Mouse (Mus musculus) thymus, adult 2 months (tissue): ENCODE measurements around the gene Tnk2. TPM values are rescaled to one million over a fixed set of nuclear protein-coding genes. Genes with fewer than 3 reads are reported as not detected.

Experiments
- DNase-seq: peaks from one replicate; pipeline ENCODE4 v3.0.0; 2021
- H3K27ac ChIP-seq: fragments of 200-500 bp; 2 replicates; pipeline ENCODE4 v1.5.1; 2012; ENCODE audit warnings: low read length, control low read depth; ENCODE audit not compliant: control insufficient read depth, insufficient read depth
- H3K27me3 ChIP-seq: fragments of 200-500 bp; 2 replicates; pipeline ENCODE4 v1.6.1; 2012; ENCODE audit warnings: mild to moderate bottlenecking, low read length, moderate library complexity, mixed read lengths; ENCODE audit not compliant: control insufficient read depth, insufficient read depth
- H3K36me3 ChIP-seq: fragments of 200-500 bp; 2 replicates; pipeline ENCODE4 v1.6.1; 2012; ENCODE audit warnings: mild to moderate bottlenecking, low read length, moderate library complexity; ENCODE audit not compliant: control insufficient read depth, insufficient read depth
- H3K4me1 ChIP-seq: fragments of 200-500 bp; replicated peaks from 2 replicates; pipeline ENCODE4 v1.6.1; 2012; ENCODE audit warnings: low read length; ENCODE audit not compliant: control insufficient read depth, insufficient read depth
- H3K4me3 ChIP-seq: fragments of 200-500 bp; 2 replicates; pipeline ENCODE4 v1.5.1; 2012; ENCODE audit warnings: mild to moderate bottlenecking, low read length, control low read depth, moderate library complexity; ENCODE audit not compliant: control insufficient read depth, insufficient read depth
- CTCF ChIP-seq: fragments of 200-500 bp; IDR thresholded peaks from 2 replicates; pipeline ENCODE4 v1.5.1; 2012; ENCODE audit warnings: mild to moderate bottlenecking, control low read depth, low read length, moderate library complexity, borderline replicate concordance; ENCODE audit not compliant: control insufficient read depth, poor library complexity, insufficient read depth; ENCODE audit errors: extremely low read depth
- POLR2A ChIP-seq: fragments of 200-500 bp; IDR thresholded peaks from 2 replicates; pipeline ENCODE4 v1.6.1; 2012; ENCODE audit warnings: mild to moderate bottlenecking, low read length, control low read depth, moderate library complexity; ENCODE audit not compliant: control insufficient read depth, poor library complexity, insufficient read depth; ENCODE audit errors: extremely low read depth
- WGBS: fragments of 180-500 bp; shearing (Covaris S2); methylation state at CpG from one replicate; pipeline ENCODE4 v1.1.7; 2018; 5-methylcytosine and 5-hydroxymethylcytosine counted together
- polyA plus RNA-seq: library from polyadenylated mRNA; depleted of rRNA; stranded (reverse); fragments of >200 nt; gene quantifications from 2 replicates; pipeline ENCODE4 v1.2.3, GENCODE M21; 2012

Gene Tnk2
- polyA plus RNA-seq, 1 experiment, result 479 TPM

DNA sequence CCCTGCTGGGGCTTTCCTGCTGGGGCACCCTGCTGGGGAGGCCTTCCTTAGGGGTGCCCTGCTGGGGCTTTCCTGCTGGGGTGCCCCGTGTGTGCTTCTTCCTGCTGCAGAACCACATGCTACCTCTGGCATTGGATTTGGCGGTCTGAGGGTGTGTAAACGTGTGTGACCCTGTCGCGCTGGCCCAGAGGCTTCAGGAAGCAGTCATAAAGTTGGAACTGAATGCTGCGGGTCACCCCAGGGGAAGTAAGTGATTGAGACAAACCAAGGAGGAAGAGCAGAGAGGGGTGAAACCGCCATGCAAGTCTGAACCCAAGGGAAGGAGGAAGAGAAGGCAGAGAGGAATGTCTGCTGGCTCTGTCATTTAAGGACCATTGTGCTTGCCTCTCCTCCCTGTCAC is 54.9 kb downstream of the Tnk2 start:
- DNase-seq, result no peak
- Histone ChIP-seq H3K4me3 (no peak overlapping the region), H3K27ac (no peak overlapping the region), H3K36me3 (no peaks in the 10 kb centered on the region), H3K4me1 (no peaks in the 10 kb centered on the region), H3K27me3 (no peaks in the 10 kb centered on the region)
- TF ChIP-seq CTCF, result no peak
- no peak for TF ChIP-seq POLR2A
- 11% methylated on average over 7 of the region's 7 CpGs for WGBS

DNA sequence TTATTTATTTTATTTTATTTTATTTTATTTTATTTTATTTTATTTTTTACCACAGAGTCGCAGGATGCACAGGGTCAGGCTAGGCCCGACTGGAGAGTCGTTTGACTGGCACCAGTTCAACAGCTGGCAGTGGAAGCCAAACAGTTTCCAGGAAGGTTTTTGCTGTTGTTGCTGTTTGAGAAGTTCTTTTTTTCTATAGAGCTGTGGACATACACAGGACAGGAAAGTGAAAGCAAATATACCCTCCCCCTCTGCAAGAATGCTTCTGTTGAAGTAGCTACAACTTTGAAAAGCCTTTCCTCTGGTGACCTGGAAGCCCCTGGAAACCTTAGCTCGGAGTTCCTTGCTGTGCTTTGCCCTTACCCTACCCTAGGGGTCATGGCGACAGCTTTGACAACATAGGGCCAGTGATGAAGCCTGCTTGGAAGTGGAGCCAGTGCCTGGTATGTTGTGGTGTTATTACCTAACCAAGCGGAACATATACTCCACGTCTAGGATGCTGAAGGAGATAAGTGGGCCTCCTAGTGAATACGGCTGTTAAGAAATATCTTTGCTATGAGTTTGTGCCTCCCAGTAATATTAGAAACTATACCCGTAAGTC is 59.7 kb downstream of the Tnk2 start:
- no peaks in the 10 kb centered on the region for H3K27me3 ChIP-seq
- no peaks in the 10 kb centered on the region for H3K36me3 ChIP-seq
- TF ChIP-seq POLR2A (no peak), CTCF (no peak)
- no peak for DNase-seq
- 63% methylated on average over 9 of the region's 9 CpGs for WGBS
- peaks cover 14% of the 10 kb centered on the region for H3K4me1 ChIP-seq
- H3K27ac ChIP-seq, result no peak overlapping the region
- no peak overlapping the region for H3K4me3 ChIP-seq

DNA sequence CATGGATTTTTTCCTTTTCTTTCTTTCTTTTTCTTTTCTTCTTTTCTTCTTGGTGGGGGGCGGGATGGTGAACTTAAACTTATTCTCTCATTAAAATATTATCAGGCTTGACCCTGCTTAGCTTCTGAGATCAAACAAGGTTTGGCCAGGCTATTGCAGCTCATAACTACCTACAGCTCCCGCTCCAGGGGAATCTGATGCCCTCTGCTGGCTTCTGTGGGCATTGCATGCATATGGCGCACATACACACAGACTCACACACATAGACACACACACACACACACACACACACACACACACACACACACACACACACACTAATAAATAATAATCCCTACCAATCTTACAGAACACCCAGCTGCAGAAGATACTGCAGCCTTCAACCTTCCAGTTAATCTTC is 61.9 kb downstream of the Tnk2 start:
- H3K27ac ChIP-seq, result no peak overlapping the region
- H3K4me1 ChIP-seq, result peaks cover 24% of the 10 kb centered on the region
- 99% methylated on average over 3 of the region's 3 CpGs for WGBS
- no peaks in the 10 kb centered on the region for H3K27me3 ChIP-seq
- no peak overlapping the region for H3K4me3 ChIP-seq
- no peak for DNase-seq
- no peaks in the 10 kb centered on the region for H3K36me3 ChIP-seq
- TF ChIP-seq CTCF, result no peak
- TF ChIP-seq POLR2A, result no peak

DNA sequence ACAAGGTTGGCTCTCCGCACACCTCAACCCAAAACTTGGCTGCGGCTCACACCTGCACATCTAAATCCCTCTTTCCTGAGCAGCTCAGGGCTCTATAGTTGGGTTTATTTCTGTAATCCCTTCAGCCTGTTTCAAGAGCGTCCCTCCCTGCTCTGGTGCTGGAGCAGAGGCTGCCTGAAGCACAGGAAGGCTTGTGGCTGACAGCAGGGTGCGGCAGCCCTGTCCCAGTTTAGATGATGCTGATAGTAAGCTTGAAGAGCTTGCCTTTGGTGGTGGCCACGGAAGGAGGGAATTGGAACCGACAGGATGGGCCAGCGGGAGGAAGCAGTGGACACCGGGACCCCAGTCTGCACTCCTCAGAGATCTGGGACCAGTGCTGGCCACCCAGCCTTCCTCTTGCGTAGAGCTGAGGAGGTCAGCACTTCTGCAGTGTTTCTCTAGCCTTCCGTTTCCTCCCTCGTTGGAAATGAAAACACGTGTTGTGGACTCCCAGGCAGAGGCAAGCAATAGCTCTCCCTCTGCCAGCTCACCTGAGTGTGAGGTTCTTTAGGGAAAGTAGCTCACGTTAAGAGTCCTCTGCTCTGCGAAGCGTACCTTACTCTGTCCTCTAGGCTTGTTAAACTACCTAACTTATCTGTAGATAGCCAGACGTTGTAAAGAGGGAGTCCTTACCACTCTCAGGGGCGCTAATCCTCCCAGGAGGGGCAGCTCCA is 63.6 kb downstream of the Tnk2 start:
- H3K4me1 ChIP-seq, result peaks cover 26% of the 10 kb centered on the region
- TF ChIP-seq POLR2A (no peak), CTCF (no peak)
- no peaks in the 10 kb centered on the region for H3K36me3 ChIP-seq
- H3K27ac ChIP-seq, result no peak overlapping the region
- no peak for DNase-seq
- no peaks in the 10 kb centered on the region for H3K27me3 ChIP-seq
- no peak overlapping the region for H3K4me3 ChIP-seq
- 54% methylated on average over 17 of the region's 17 CpGs for WGBS

DNA sequence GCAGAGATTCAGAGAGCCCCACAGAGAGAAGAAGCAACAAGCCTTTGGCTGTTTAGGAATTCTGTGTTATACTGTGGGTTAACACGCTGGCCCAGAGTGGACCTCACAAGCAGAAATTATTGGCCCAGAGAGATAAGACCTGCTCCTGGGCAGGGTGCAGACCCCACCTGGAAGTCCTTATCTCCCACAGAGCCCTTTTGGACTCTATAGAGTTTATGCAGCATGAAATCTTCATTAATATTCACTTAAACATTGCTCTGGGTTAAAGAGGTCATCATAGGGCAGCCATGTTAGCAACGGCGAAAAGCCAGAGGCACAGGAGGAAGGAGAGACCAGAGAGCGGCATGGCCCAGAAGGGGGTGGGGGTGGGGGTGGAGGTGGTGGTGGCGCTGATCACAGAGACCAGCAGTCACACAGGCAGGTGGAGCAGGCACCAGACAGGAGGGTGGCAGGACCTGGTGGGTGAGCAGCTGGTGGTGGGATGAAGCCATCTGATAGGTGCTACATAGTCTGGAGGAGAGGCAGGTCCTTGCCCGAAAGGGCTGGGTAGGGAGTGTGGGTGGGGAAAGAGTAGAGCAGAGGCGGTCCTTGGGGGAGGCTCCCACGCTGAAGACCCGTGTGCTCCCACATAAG is 64.3 kb downstream of the Tnk2 start:
- Histone ChIP-seq H3K4me3 (no peak overlapping the region), H3K36me3 (no peaks in the 10 kb centered on the region), H3K27me3 (no peaks in the 10 kb centered on the region), H3K4me1 (peaks cover 26% of the 10 kb centered on the region), H3K27ac (no peak overlapping the region)
- 78% methylated on average over 9 of the region's 9 CpGs for WGBS
- no peak for DNase-seq
- TF ChIP-seq CTCF (no peak), POLR2A (no peak)

DNA sequence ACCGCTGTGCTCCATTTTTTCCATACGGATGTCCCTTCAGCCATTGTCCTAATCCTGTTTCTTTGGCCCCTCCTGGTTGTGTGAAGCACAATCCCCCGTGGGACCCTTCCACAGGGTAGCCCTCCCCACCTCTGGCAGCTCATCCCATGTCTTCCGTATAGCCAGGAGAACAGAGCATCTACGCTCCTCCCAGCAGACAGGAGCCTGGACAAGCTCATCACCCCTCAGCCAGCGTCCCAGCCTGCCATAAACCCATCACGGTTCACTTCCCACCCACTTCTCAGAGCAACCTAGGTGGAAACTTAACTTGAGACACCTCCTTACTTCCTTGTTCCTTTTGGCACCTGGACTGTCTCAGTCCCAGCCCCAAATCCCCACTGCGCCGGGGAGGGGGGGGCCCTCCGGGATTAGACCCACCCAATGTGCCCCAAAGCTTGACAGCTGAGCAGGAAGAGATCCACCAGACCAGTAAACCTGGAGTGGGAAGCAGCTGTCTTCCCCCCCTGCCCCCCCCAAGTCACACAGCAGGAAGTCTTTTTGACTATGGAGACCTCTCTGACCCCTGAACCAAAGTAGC is 64.9 kb downstream of the Tnk2 start:
- TF ChIP-seq CTCF (no peak), POLR2A (no peak)
- H3K36me3 ChIP-seq, result no peaks in the 10 kb centered on the region
- no peak overlapping the region for H3K4me3 ChIP-seq
- H3K4me1 ChIP-seq, result peaks cover 26% of the 10 kb centered on the region
- no peak overlapping the region for H3K27ac ChIP-seq
- DNase-seq, result no peak
- WGBS, result 78% methylated on average over 10 of the region's 10 CpGs
- no peaks in the 10 kb centered on the region for H3K27me3 ChIP-seq

DNA sequence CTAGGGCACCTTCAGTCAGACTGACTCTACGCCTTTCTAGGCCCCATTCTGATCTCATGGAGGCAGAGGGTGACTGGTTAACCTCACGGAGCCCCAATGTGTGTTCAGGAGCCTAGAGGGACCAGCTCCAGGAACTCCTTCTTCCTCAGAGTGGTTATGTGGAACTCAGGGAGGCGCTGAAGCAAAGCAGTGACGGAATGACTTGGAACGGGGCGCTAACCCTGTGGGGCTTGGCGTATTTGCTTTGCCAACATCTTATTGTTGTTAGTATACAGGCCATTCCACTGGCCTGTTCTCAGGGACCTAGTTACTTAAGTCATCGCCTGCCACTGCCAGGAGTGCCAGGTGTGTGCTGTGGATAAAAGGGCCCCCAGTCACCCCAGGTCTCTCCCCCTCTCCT is 65.4 kb downstream of the Tnk2 start:
- Histone ChIP-seq H3K36me3 (no peaks in the 10 kb centered on the region), H3K27ac (no peak overlapping the region), H3K4me3 (no peak overlapping the region), H3K4me1 (peaks cover 26% of the 10 kb centered on the region), H3K27me3 (no peaks in the 10 kb centered on the region)
- 97% methylated on average over 8 of the region's 8 CpGs for WGBS
- TF ChIP-seq CTCF (no peak), POLR2A (no peak)
- no peak for DNase-seq
